Mouse (Mus musculus): ENCODE measurements around the gene Rbl2. TPM values are rescaled to one million over a fixed set of nuclear protein-coding genes. Genes with fewer than 3 reads are reported as not detected.

Rbl2 gene
- polyA plus RNA-seq, 1 experiment from 2014 or later: 21.6 TPM

- ATAC-seq (ENCODE audit: low read depth) (no peak), DNase-seq (ENCODE audit: low spot score) (no peak)
- Histone ChIP-seq H3K4me2 (ENCODE audit: low read depth, low read length) (no peak overlapping the region), H3K27me3 (replicated peaks; ENCODE audit: control insufficient read depth, insufficient read depth, low read length) (no peaks in the 10 kb centered on the region), H3K4me1 (ENCODE audit: control insufficient read depth, insufficient read depth, low read length) (peaks cover 9% of the 10 kb centered on the region; the same call in 1 of the 2 replicates), H3K4me3 (ENCODE audit: low read depth, low read length) (no peak overlapping the region), H3K9me3 (ENCODE audit: control insufficient read depth, low read length) (no peaks in the 10 kb centered on the region), H3K27ac (replicated peaks; ENCODE audit: low read depth, low read length) (no peak overlapping the region), H3K36me3 (ENCODE audit: control insufficient read depth, insufficient read depth, low read length) (no peaks in the 10 kb centered on the region), H3K9ac (ENCODE audit: low read depth, low read length) (no peak overlapping the region)
- WGBS: 69% methylated on average over 14 of the region's 14 CpGs
Measured at GRCm38 (mm10) chr8:91135308-91136181, 65.7 kb downstream of the Rbl2 start.

GRCm38 (mm10) chr8:91140828-91141227 lies 71.0 kb downstream of the Rbl2 start:
- Histone ChIP-seq H3K27me3 (replicated peaks; ENCODE audit: control insufficient read depth, insufficient read depth, low read length) (no peaks in the 10 kb centered on the region), H3K9me3 (ENCODE audit: control insufficient read depth, low read length) (no peaks in the 10 kb centered on the region), H3K4me1 (ENCODE audit: control insufficient read depth, insufficient read depth, low read length) (no peaks in the 10 kb centered on the region), H3K4me3 (ENCODE audit: low read depth, low read length) (no peak overlapping the region), H3K27ac (replicated peaks; ENCODE audit: low read depth, low read length) (no peak overlapping the region), H3K36me3 (ENCODE audit: control insufficient read depth, insufficient read depth, low read length) (no peaks in the 10 kb centered on the region), H3K9ac (ENCODE audit: low read depth, low read length) (no peak overlapping the region), H3K4me2 (ENCODE audit: low read depth, low read length) (no peak overlapping the region)
- no peak for ATAC-seq (ENCODE audit: low read depth)
- DNase-seq (ENCODE audit: low spot score): no peak
- 79% methylated on average over 4 of the region's 4 CpGs for WGBS

- Histone ChIP-seq H3K9me3 (ENCODE audit: control insufficient read depth, low read length) (no peaks in the 10 kb centered on the region), H3K4me3 (ENCODE audit: low read depth, low read length) (no peak overlapping the region), H3K27me3 (replicated peaks; ENCODE audit: control insufficient read depth, insufficient read depth, low read length) (no peaks in the 10 kb centered on the region), H3K9ac (ENCODE audit: low read depth, low read length) (no peak overlapping the region), H3K36me3 (ENCODE audit: control insufficient read depth, insufficient read depth, low read length) (no peaks in the 10 kb centered on the region), H3K4me1 (ENCODE audit: control insufficient read depth, insufficient read depth, low read length) (no peaks in the 10 kb centered on the region), H3K27ac (replicated peaks; ENCODE audit: low read depth, low read length) (no peak overlapping the region), H3K4me2 (ENCODE audit: low read depth, low read length) (no peak overlapping the region; the same call in 1 of the 2 replicates)
- DNase-seq (ENCODE audit: low spot score) (peak; percentile 71), ATAC-seq (ENCODE audit: low read depth) (peak; percentile 51)
- 9% methylated on average over 6 of the region's 6 CpGs for WGBS
Measured at GRCm38 (mm10) chr8:91147715-91148114, 77.9 kb downstream of the Rbl2 start.

- peak; percentile 16 for DNase-seq (ENCODE audit: low spot score)
- 76% methylated on average over 15 of the region's 15 CpGs for WGBS
- H3K9me3 ChIP-seq (ENCODE audit: control insufficient read depth, low read length): no peaks in the 10 kb centered on the region
- H3K4me2 ChIP-seq (ENCODE audit: low read depth, low read length): no peak overlapping the region
- ATAC-seq (ENCODE audit: low read depth): peak; percentile 27; the same call in 1 of the 2 replicates
- no peaks in the 10 kb centered on the region for H3K4me1 ChIP-seq (ENCODE audit: control insufficient read depth, insufficient read depth, low read length)
- no peaks in the 10 kb centered on the region for H3K27me3 ChIP-seq (replicated peaks; ENCODE audit: control insufficient read depth, insufficient read depth, low read length)
- no peaks in the 10 kb centered on the region for H3K36me3 ChIP-seq (ENCODE audit: control insufficient read depth, insufficient read depth, low read length)
- H3K27ac ChIP-seq (replicated peaks; ENCODE audit: low read depth, low read length): no peak overlapping the region
- H3K4me3 ChIP-seq (ENCODE audit: low read depth, low read length): no peak overlapping the region
- no peak overlapping the region for H3K9ac ChIP-seq (ENCODE audit: low read depth, low read length)
Measured at GRCm38 (mm10) chr8:91148643-91149178, 78.9 kb downstream of the Rbl2 start.

GRCm38 (mm10) chr8:91149298-91149697 lies 79.4 kb downstream of the Rbl2 start:
- Histone ChIP-seq H3K4me3 (ENCODE audit: low read depth, low read length) (no peak overlapping the region), H3K27ac (replicated peaks; ENCODE audit: low read depth, low read length) (no peak overlapping the region), H3K4me1 (ENCODE audit: control insufficient read depth, insufficient read depth, low read length) (no peaks in the 10 kb centered on the region), H3K27me3 (replicated peaks; ENCODE audit: control insufficient read depth, insufficient read depth, low read length) (no peaks in the 10 kb centered on the region), H3K36me3 (ENCODE audit: control insufficient read depth, insufficient read depth, low read length) (no peaks in the 10 kb centered on the region), H3K4me2 (ENCODE audit: low read depth, low read length) (no peak overlapping the region), H3K9ac (ENCODE audit: low read depth, low read length) (no peak overlapping the region), H3K9me3 (ENCODE audit: control insufficient read depth, low read length) (no peaks in the 10 kb centered on the region)
- DNase-seq (ENCODE audit: low spot score) (no peak), ATAC-seq (ENCODE audit: low read depth) (no peak)
- 52% methylated on average over 3 of the region's 3 CpGs for WGBS

GRCm38 (mm10) chr8:91151531-91151930 lies 81.7 kb downstream of the Rbl2 start:
- Histone ChIP-seq H3K27ac (replicated peaks; ENCODE audit: low read depth, low read length) (no peak overlapping the region), H3K36me3 (ENCODE audit: control insufficient read depth, insufficient read depth, low read length) (no peaks in the 10 kb centered on the region), H3K4me3 (ENCODE audit: low read depth, low read length) (no peak overlapping the region), H3K27me3 (replicated peaks; ENCODE audit: control insufficient read depth, insufficient read depth, low read length) (no peaks in the 10 kb centered on the region), H3K4me2 (ENCODE audit: low read depth, low read length) (no peak overlapping the region), H3K4me1 (ENCODE audit: control insufficient read depth, insufficient read depth, low read length) (no peaks in the 10 kb centered on the region), H3K9me3 (ENCODE audit: control insufficient read depth, low read length) (no peaks in the 10 kb centered on the region), H3K9ac (ENCODE audit: low read depth, low read length) (no peak overlapping the region)
- DNase-seq (ENCODE audit: low spot score): no peak
- WGBS: 89% methylated on average over 7 of the region's 7 CpGs
- no peak for ATAC-seq (ENCODE audit: low read depth)

GRCm38 (mm10) chr8:91153831-91154230 lies 84.0 kb downstream of the Rbl2 start:
- Histone ChIP-seq H3K36me3 (ENCODE audit: control insufficient read depth, insufficient read depth, low read length) (no peaks in the 10 kb centered on the region), H3K4me2 (ENCODE audit: low read depth, low read length) (no peak overlapping the region), H3K4me3 (ENCODE audit: low read depth, low read length) (no peak overlapping the region), H3K4me1 (ENCODE audit: control insufficient read depth, insufficient read depth, low read length) (no peaks in the 10 kb centered on the region), H3K9ac (ENCODE audit: low read depth, low read length) (no peak overlapping the region), H3K27ac (replicated peaks; ENCODE audit: low read depth, low read length) (no peak overlapping the region), H3K9me3 (ENCODE audit: control insufficient read depth, low read length) (no peaks in the 10 kb centered on the region), H3K27me3 (replicated peaks; ENCODE audit: control insufficient read depth, insufficient read depth, low read length) (no peaks in the 10 kb centered on the region)
- 75% methylated on average over 3 of the region's 3 CpGs for WGBS
- ATAC-seq (ENCODE audit: low read depth) (no peak), DNase-seq (ENCODE audit: low spot score) (no peak)

GRCm38 (mm10) chr8:91154564-91154963 lies 84.7 kb downstream of the Rbl2 start:
- DNase-seq (ENCODE audit: low spot score) (no peak), ATAC-seq (ENCODE audit: low read depth) (no peak)
- Histone ChIP-seq H3K27me3 (replicated peaks; ENCODE audit: control insufficient read depth, insufficient read depth, low read length) (no peaks in the 10 kb centered on the region), H3K36me3 (ENCODE audit: control insufficient read depth, insufficient read depth, low read length) (no peaks in the 10 kb centered on the region), H3K4me3 (ENCODE audit: low read depth, low read length) (no peak overlapping the region), H3K27ac (replicated peaks; ENCODE audit: low read depth, low read length) (no peak overlapping the region), H3K4me2 (ENCODE audit: low read depth, low read length) (no peak overlapping the region), H3K9me3 (ENCODE audit: control insufficient read depth, low read length) (no peaks in the 10 kb centered on the region), H3K9ac (ENCODE audit: low read depth, low read length) (no peak overlapping the region), H3K4me1 (ENCODE audit: control insufficient read depth, insufficient read depth, low read length) (no peaks in the 10 kb centered on the region)
- 43% methylated on average over 6 of the region's 6 CpGs for WGBS

GRCm38 (mm10) chr8:91158617-91159016 lies 88.8 kb downstream of the Rbl2 start:
- ATAC-seq (ENCODE audit: low read depth): no peak
- WGBS: 94% methylated on average over 10 of the region's 10 CpGs

More at GRCm38 (mm10) chr8:91158617-91159016, 88.8 kb downstream of the Rbl2 start:
- Histone ChIP-seq H3K36me3 (ENCODE audit: control insufficient read depth, insufficient read depth, low read length) (no peaks in the 10 kb centered on the region), H3K4me2 (ENCODE audit: low read depth, low read length) (no peak overlapping the region), H3K27ac (replicated peaks; ENCODE audit: low read depth, low read length) (no peak overlapping the region), H3K9me3 (ENCODE audit: control insufficient read depth, low read length) (no peaks in the 10 kb centered on the region), H3K9ac (ENCODE audit: low read depth, low read length) (no peak overlapping the region), H3K4me3 (ENCODE audit: low read depth, low read length) (no peak overlapping the region), H3K4me1 (ENCODE audit: control insufficient read depth, insufficient read depth, low read length) (no peaks in the 10 kb centered on the region), H3K27me3 (replicated peaks; ENCODE audit: control insufficient read depth, insufficient read depth, low read length) (no peaks in the 10 kb centered on the region)
- DNase-seq (ENCODE audit: low spot score): no peak
